Mouse (Mus musculus) megakaryocyte progenitor cell, adult 5-6 weeks (primary cell): ENCODE data around the gene Spag6l. TPM values are rescaled to one million over a fixed set of nuclear protein-coding genes. Genes with fewer than 3 reads are reported as not detected.
"Not testable (repeated sequence)": the region's sequence is repeated elsewhere in the genome, so short reads cannot be mapped to it uniquely, and the experiment has no call there.

ENCODE experiments used
- ATAC-seq: replicated peaks from 2 replicates; pipeline ENCODE4 v1.8.0; 2016; ENCODE audit warnings: mild to moderate bottlenecking, moderate TSS enrichment, inconsistent platforms; ENCODE audit not compliant: poor library complexity
- total RNA-seq, 2 experiments: library from RNA; stranded (forward) in 1 of 2; stranded (reverse) in 1 of 2; fragments of 157-497, 149-512 nt in 1 of 2; fragments of 200-1000 nt in 1 of 2; gene quantifications; 2 replicates each; pipeline versions ENCODE4 v1.2.3 to v1.2.4; 2015 to 2017

Spag6l gene
- total RNA-seq (2015) (1.9 and 2.0 TPM in 2 replicates), total RNA-seq (2017) (0.78 and 2.6 TPM in 2 replicates)

DNA sequence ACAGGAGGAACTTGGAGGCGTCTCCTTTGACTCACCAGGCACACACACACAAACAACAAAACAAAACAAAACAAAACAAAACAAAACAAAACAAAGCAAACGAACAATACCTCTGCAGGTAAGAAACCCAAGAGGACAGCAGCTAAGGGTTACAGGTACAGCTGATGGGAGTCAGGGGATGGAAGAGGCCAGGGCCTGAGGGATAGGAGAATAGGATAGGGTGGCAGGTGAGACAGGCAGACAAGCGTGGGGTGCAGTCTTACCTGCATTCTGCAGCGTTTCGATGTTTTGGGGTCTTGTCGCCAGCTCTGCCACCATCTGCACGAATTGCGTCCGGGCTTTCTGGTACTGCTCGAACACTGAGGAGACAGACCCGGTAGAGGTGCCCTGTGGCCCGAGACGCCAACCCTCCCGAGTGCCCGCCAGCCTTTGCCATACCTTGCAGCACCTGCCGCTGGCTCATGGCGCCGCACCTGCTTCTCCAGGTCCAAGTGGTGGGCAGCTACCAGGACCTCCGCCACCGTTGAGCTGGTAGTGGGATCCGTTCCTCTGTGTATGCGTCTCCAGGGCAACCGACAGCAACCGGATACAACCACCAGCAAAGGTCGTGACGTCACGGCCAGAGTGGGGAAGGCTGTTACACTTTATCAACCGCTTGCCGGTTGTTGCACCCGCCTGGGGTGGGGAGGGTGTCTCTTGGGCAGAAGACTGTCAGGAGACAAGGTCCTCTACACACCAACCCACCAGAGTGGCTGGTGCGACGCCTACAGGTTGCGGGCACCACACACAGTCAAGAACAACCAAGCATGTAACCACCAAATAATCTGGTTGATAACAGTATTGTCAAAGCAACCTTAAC lies at the start of gene Spag6l:
Spag6l (minus strand) TSS at position 700 of the 859 bp plus-strand sequence.
- peak; percentile 100 for ATAC-seq

DNA sequence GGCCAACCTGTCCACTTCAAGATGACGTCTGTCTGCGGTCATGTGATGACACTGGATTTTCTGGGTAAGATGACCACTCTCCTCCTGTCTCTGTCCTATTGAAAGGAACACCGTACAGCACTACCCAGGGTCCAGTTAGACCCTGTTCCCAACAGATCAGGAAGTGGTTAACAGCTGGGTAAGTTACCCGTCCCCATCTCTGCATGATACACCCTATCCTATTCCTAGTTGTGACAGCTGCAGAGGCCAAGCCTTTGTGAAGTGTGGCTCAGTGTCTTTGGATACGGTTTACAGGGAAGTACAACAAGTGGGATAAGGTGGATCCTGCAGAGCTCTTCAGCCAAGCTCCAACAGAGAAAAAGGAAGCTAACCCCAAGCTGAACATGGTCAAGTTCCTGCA lies 49.8 kb upstream of the Spag6l start:
- no peak for ATAC-seq

DNA sequence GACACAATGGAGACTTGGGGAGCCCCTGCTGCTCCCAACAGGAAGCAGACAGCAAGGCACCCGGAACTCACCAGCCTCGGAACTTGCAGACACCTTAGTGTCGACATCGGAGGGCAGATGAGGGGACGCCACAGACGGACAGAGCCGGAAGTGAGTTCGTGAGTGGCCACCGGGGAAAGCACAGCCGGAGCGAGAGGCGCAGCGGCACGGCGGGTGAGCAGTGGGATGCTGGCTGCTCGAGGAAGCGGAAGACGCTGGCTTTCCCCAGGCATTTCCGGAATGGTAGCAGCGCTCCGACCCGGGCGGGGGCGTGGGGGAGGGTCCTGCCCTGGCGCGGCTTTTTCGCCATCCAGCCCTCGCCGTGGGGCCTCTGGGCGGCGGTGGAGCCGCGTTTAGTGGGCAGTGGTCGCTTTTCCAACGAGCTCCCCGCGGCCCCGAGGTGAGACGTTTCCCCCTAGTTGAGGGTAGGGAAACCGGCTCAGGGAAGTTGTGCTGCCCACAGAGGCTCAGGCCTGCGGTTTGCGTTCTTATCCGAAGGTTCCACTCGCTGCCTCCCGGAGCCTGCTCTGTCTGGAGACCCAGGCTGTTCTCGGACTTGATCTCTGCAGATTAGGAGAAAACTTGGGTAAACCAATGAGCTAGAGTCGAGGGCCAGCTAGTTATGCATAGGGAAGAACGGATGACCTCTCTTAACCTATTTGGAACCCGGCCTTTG lies 41.5 kb upstream of the Spag6l start, which contains the start of the genes Top3b and Vpreb1:
Top3b (plus strand) TSS at position 120 of the 715 bp plus-strand sequence.
Vpreb1 (minus strand) TSS at position 227 of the 715 bp plus-strand sequence.
- ATAC-seq: peak; percentile 98

DNA sequence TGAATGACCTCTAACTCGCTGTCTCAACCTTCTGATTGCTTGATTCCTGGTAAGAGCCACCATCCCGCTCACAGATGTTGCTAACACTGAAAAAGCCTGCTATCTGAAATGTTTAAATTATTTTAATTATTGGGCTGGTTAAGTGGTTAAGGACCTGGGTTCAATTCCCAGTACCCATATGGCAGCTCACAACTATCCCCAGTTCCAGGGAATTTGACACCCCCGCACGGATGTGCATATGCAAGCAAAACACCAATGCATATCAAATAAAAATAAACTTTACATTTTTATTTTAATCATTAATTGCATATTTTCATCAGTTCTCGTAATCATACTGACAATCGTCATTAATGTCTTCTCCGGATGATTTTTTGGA lies 41.0 kb upstream of the Spag6l start:
- no peak for ATAC-seq

DNA sequence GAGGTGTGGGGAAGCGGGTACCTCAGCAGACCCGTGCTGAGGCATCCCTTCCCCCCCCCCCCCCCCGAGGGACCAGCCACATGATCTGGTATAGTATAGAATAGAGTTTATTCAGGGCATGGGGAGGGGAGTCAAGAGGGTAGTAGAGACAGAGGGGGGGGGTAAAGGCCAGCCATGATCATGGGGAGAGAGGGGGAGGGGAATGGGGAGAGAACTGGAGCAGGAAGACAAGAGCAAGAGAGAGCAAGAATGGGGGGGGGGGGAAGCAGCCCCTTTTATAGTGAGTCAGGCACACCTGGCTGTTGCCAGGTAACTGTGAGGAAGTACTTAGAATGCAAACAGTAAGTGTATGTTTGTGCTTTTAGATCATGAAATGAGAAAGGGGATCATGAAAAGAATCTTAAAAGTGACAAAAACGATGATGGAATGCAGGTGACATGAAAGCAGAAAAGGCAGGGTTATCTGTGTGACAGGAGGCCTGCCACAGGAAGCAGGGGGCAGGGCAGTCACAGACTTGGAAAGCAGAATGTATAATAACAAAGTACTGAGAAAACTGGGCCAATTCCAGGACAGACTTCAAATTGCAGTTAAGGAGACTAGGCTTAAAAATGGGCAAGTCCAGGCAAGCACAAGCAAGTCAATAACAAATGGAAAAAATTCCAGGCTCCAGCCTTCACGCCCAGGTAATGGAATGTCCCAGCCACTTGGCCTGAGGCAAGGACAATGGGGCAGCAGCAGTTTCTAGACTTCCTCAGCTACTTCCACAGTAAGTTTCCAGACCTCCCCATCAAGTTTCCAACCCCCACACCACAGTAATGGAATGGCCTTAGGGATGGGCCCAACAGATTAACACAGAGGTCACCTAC lies 36.7 kb upstream of the Spag6l start:
- ATAC-seq: no peak

DNA sequence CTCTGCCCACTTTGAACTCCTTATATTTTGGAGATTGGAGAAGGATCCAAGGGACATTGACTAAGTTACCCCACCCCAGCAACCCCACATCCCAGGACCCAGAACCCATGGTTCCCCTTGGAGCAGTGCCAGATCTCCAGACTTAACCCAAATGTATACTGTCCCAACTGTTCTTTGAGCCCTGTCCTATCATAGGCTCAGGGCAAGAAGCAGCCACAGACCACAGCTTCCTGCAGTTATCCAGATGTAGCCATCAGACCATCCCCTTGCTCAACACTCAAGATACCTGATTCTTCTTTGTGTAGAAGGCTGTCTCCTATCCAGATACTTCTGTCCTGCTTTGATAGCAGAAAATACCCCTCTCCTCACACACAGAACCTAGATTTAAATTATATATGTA lies 36.0 kb upstream of the Spag6l start:
- ATAC-seq: peak; percentile 97

DNA sequence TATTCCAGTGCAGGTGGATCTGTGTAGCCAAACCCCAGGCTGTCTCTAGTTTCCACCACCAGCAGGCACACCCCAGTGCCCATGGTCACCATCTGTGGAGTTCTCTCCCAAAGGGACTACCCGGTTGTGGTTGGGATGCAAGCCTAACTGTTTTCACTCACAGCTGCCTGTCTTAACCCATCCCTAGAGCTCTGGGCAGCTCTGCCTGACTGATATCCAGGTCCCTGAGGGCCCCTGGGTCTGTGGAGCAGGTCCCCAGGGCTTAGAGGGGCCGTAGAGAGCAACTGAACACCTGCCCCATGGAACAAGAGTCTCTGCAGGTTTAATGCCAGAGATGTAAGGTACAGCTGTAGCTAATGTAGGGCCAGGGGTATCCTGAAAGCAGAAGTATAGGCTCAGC lies 34.7 kb upstream of the Spag6l start, which contains the start of gene Igll1:
Igll1 (minus strand) TSS at position 8 of the 400 bp plus-strand sequence.
- no peak for ATAC-seq

DNA sequence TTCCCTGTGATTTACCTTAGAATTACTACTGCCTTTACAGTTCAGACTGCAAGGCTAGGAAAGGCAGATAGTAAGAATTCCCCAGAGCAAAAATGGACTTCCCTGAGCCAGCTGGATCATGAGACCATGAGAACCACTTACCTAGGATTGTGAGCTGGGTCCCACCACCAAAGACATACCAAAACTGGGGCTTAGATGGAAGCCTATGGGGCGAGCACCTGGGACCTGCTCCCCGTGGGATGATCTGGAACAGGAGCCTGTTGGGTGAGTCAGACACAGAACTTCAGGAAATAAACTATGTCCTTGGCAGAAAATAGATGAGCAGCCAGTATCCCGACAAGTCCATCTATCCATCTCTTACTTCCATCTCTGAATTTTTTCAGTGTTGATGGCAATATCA lies 33.0 kb upstream of the Spag6l start:
- ATAC-seq: no peak

DNA sequence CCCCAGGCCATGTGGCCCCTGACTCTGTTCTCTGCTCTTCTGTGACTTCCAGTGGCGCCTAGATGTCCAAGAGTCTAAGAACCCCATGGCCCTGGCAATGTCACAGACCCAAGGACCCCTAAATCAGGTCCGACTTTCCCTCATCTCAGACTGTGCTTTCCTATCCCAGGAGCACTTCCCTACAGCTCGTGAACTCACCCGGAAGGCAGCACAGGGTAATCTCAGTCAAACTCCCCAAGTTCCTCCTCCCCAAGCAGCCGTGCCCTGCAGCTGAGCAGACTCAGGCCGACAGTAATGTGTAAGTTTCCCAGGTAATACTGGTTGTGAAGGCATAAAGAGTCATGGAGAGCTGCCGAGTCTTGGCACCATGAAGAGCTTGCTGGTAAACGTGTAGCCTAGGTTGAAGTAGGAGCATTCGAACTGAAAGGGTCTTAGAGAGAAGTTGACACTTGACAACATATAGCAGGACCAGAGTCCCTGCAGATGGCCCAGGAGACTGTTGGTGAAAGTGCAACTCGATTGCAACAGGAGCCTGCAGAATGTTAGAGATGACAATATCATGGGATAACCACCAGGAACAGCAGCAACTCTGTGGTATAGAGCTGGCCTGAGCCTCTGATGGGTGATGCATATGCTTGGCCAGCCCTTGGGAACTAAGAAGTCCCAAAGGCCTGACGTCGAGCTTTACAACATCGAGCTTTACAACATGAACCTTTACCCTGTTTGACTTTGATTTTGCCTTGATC lies 27.6 kb upstream of the Spag6l start:
- peak; percentile 57 for ATAC-seq

DNA sequence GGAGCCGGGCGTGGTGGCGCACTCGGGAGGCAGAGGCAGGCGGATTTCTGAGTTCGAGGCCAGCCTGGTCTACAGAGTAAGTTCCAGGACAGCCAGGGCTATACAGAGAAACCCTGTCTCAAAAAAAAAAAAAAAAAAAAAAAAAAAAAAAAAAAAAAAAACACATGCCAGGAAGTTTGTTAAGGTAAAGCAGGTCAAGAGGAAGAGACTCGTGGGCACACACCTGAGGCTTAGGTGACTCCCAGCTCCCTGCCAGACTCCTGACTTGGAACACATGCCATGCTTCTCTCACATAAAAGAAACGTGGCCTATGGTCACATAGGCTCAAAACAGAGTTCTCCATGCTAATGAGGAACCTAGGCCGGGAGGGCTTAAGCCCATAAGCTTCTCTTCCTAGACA lies 26.8 kb upstream of the Spag6l start:
- ATAC-seq: not testable (repeated sequence)

DNA sequence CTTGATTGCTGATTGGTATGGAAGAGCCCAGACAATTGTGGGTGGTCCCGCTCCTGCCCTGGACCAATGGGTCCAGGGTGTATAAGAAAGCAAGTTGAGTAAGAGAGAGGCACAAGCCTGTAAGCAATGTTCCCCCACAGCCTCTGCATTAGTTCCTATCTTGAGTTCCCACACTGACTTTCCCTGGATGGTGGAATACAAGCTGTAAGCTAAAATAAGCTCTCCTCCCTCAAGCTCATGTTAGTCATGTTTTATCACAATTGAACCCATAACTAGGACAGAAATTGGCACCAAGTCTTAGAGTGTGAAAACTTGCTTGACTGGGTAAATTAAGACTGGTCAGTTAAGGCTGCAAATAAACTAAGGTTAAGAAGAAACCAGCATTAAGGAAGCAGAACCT lies 26.3 kb upstream of the Spag6l start:
- no peak for ATAC-seq

DNA sequence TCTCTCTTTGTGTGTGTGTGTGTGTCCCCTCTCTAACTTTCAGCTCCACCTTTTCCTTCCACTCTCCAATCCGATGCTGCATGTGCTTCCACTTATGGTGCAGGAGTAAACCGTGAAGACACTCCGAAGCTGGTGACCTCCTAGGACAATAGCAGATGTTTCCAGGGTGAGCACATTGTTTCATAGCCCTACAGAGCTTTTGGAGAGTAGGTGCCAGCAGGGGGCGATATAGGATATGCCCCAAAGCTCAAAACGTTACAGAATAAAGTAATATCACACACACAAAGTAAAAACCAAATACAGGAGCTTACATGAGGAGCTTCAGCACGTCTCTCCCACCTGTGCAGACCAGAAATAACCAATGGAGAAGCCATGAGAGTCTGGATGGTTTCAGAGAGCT lies 25.6 kb upstream of the Spag6l start:
- peak; percentile 80 for ATAC-seq

DNA sequence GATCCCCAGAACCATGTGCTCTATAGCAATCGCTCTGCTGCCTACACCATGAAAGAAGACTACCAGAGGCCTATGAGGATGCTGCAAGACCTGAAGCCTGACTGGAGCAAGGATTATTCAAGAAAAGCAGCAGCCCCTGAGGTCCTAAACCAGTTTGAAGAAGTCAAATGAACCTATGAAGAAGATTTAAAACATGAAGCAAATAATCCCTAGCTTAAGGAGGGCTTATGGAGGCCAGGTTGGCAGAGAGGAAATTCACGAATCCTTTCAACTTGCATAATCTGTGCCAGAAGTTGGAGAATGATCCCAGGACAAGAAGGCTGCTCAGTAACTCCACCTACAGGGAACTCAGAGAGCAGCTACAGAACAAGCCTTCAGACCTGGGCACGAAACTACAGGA lies 23.2 kb upstream of the Spag6l start:
- no peak for ATAC-seq

DNA sequence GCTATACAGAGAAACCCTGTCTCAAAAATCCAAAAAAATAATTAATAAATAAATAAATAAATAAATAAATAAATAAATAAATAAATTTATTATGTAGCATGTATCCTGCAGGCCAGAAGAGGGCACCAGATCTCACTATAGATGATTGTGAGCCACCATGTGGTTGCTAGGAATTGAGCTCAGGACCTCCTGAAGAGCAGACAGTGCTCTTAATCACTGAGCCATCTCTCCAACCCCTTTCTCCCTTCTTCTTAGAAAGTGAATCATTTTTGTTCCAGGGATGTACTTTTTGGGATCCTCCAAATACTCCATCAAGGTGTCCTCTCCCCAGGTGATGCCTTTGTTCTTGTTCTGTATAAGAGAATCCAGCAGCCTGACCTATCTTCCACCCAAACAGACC lies 19.9 kb upstream of the Spag6l start:
- ATAC-seq: no peak

DNA sequence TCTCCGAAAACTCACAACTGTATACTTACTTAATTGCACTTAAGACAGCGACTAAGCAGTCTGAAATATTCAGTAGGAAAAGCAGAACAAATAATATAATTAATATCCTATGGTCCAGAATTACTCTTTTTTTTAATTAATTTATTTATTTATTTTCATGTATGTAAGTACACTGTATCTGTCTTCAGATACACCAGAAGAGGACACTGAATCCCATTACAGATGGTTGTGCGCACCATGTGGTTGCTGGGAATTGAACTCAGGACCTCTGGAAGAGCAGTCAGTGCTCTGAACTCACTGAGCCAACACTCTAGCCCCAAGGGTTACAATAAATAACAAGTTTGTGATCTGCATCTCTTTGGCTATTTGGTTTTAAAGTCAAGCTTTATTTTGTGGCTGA lies 415 bp upstream of the Spag6l start:
- ATAC-seq: no peak

DNA sequence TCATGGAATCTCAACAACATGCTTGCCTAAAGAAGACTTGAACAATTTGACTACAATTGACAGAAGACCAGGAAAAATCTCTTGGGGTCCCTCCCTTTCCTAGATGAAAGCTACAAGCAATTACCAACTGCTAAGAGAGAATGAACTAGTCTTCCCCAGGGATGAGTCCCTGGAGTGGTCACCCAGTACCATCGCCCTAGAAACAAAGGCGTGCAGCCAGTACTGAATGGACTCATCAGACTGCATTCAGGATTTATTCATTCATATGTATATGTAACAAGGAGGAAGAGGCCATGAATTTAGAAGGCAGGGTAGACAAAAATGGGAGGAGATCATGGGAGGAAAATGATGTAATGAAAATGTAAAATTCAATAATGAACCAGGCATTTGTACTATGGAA lies 3.0 kb downstream of the Spag6l start:
- no peak for ATAC-seq

DNA sequence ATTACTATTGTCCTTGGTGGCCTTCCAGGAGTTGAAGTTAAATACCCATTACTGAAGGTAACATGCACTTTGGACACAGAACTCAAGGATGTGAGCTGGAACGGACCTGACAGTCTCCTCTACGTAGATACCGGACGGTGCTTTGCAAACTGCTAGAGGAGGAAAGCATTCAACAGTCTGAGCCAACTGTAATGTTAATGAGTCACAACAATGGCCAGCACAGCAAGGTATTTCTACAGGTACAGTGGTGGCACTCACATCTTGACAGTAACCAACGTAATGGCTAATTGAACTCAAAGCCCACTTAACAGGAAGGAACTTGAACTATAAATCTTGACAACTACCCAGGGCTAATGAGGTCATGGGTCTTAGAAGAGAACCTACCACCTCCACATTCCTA lies 3.8 kb downstream of the Spag6l start:
- no peak for ATAC-seq

DNA sequence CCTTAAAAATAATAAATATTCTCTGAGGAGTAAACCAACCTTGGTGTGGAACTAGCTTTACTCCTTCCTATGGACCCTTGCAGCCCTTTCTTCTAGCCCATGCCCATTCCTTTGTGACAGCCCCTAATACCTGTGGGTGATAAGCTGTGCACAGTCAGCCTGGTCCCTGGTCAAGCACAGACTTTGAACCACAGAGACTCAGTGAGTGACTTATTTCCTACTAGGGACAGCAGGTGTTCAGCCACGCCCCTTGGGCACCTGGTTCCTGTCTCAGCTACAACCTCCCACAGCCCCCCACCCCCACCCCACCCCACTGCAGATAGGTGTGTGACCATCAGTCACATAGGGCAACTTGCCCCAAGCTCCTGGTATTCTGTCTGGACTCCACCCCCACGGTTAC lies 22.9 kb downstream of the Spag6l start:
- ATAC-seq: no peak
